Mouse (Mus musculus) liver, adult (tissue): Measurements from ENCODE around the gene Gm5072.
"Not testable (repeated sequence)": the region's sequence is repeated elsewhere in the genome, so short reads cannot be mapped to it uniquely, and the experiment has no call there.

Experiments
- GATA4 ChIP-seq: IDR thresholded peaks from 2 replicates; pipeline ENCODE4 v1.6.1; 2014; ENCODE audit warnings: mild to moderate bottlenecking, low read length; ENCODE audit not compliant: insufficient replicate concordance

The Gm5072 gene

DNA sequence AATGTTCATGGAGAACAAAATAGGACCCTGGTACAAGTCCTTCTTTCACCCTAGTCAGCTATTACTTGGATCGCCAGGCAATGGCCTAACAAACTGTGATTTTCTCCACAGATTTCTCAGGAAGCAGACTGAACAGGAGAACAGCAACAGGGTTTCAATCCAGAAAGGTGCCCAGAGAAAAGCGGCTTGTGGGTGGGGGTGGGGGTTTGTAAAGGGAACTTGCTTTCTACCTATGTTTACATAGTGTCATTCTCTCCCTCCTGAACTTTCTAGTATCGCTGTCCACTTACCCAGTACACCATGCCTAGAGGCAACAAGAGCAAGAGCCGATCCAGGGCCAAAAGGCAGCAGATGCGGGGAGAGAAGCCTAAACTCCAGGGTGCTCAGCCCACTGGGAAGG is at the start of gene Gm5072:
Gene Gm5072 (plus strand): TSS at position 301 of the 400 bp plus-strand sequence.
- TF ChIP-seq GATA4 = not testable (repeated sequence)
